Mouse (Mus musculus): Measurements from ENCODE around the gene Cacna1c.
A peak's percentile ranks its signal among the peaks of the same experiment; 100 is the strongest.

Gene Cacna1c

GRCm38 (mm10) chr6:118950190-118950589 is 246.0 kb downstream of the Cacna1c start:
- no peak for DNase-seq

GRCm38 (mm10) chr6:118947286-118947685 is 248.9 kb downstream of the Cacna1c start:
- no peak for DNase-seq

GRCm38 (mm10) chr6:118946660-118947059 is 249.6 kb downstream of the Cacna1c start:
- DNase-seq = no peak

- DNase-seq = no peak
Measured at GRCm38 (mm10) chr6:118944093-118944492, 252.1 kb downstream of the Cacna1c start.

GRCm38 (mm10) chr6:118941816-118942215 is 254.4 kb downstream of the Cacna1c start:
- no peak for DNase-seq

GRCm38 (mm10) chr6:118941036-118941435 is 255.2 kb downstream of the Cacna1c start:
- no peak for DNase-seq

- DNase-seq = no peak
Measured at GRCm38 (mm10) chr6:118939626-118940025, 256.6 kb downstream of the Cacna1c start.

GRCm38 (mm10) chr6:118938386-118939096 is 257.7 kb downstream of the Cacna1c start:
- no peak for DNase-seq

GRCm38 (mm10) chr6:118937536-118937935 is 258.7 kb downstream of the Cacna1c start:
- DNase-seq = no peak

GRCm38 (mm10) chr6:118935520-118936415 is 260.4 kb downstream of the Cacna1c start:
- DNase-seq = no peak

GRCm38 (mm10) chr6:118934243-118934902 is 261.8 kb downstream of the Cacna1c start:
- DNase-seq = no peak

- no peak for DNase-seq
Measured at GRCm38 (mm10) chr6:118933017-118933594, 263.1 kb downstream of the Cacna1c start.

GRCm38 (mm10) chr6:118932002-118932700 is 264.1 kb downstream of the Cacna1c start:
- no peak for DNase-seq

- no peak for DNase-seq
Measured at GRCm38 (mm10) chr6:118926669-118927068, 269.5 kb downstream of the Cacna1c start.

GRCm38 (mm10) chr6:118924426-118924825 is 271.8 kb downstream of the Cacna1c start:
- no peak for DNase-seq

GRCm38 (mm10) chr6:118923926-118924325 is 272.3 kb downstream of the Cacna1c start:
- no peak for DNase-seq

GRCm38 (mm10) chr6:118923212-118923577 is 273.0 kb downstream of the Cacna1c start:
- DNase-seq = no peak

GRCm38 (mm10) chr6:118922328-118923211 is 273.6 kb downstream of the Cacna1c start:
- DNase-seq = peak; percentile 80

GRCm38 (mm10) chr6:118908176-118908575 is 288.0 kb downstream of the Cacna1c start:
- DNase-seq = no peak

GRCm38 (mm10) chr6:118907704-118908103 is 288.5 kb downstream of the Cacna1c start:
- no peak for DNase-seq

- no peak for DNase-seq
Measured at GRCm38 (mm10) chr6:118906878-118907277, 289.3 kb downstream of the Cacna1c start.
